Mouse (Mus musculus) thymus, postnatal 10 days (tissue): Measurements from ENCODE around the gene Itgb5.

Experiments
- DNase-seq, 2 experiments: peaks; one replicate each; pipeline ENCODE4 v3.0.0; 2021; ENCODE audit warnings: low spot score in 2 of 2

Itgb5 gene

DNA sequence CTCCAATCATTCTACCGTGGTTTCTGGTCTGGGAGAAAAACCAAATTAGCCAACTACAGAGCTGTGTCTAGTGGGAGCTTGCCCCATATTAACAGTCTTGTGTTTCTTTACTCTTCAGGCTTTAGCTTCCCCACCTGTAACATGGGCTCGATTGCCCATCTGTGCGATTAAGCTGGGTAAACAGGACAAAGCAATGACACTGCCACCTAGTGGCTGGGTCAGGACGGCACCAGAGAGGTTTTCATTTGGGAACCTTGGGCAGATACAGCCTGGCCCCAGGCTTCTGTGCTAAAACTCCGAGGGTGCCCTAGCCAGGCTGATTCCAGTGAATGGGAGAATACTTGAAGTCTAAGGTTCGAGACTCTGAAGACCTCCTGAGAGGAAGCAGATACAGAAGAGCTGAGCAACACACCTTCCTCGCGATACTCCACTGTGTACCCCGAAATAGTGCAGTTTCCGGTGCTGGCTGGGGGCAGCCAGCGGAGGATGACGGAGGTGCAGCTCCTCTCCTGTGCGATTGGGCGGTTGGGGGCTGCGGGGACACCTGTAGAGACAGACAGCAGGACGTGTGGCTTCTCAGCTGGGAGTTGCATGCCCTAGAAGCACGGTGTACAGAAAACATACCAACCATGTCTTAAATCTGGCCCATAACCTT is 159.0 kb downstream of the Itgb5 start:
- DNase-seq = peak; percentile 25 to 68

DNA sequence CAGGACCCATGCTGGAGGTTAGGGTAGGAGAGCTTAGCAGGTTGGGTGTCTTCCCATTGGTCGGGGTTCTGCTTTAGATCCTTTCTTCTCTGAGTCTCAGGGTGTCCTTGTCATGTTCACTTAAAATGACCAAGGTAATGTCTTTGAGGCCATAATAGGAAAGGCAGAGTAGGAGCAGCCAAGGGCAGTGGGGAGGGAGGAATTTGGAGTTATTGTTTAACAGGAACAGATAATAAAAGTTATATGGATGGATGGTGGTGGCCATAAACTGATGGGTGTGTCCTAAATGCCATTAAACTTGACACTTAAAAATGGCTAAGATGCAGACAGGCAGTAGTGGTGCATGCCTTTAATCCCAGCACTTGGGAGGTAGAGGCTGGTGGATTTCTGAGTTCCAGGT is 159.6 kb downstream of the Itgb5 start:
- DNase-seq = no peak

DNA sequence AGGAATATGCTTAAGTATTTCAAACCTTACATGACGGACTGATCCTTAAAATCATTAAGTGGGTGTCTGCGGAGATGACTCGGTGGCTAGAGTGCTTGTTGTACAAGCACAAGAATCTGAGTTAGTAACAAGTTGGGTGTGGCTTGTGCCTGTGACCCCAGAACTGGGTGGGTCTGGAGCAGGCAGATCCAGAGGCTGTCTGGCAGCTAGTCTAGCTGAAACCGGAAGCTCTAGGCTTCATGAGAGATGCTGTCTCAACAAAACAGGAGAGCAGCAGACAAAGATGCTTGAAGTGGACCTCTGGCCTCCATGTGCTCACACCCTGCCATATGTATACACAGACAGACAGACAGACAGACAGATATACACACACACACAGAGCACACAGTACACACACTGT is 161.2 kb downstream of the Itgb5 start:
- no peak for DNase-seq

DNA sequence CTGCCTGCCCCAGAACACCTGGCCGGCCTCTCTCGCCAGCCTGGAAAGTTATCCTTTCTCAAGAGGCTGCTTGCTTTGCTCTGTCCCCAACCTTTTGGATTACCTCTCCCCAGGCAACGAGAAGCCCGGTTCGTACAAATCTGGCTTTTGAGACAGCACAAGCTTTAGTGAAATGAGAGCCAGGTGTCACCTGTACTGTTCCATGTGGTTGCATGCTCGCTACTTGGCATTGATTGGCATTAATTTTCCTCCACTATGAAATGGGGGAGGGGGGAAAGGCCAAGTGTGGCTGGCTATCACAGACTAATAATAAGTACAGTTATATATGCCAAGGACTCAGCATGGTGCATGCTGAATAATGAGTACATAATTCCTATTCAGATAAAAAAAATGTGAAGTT is 164.9 kb downstream of the Itgb5 start:
- no peak for DNase-seq

DNA sequence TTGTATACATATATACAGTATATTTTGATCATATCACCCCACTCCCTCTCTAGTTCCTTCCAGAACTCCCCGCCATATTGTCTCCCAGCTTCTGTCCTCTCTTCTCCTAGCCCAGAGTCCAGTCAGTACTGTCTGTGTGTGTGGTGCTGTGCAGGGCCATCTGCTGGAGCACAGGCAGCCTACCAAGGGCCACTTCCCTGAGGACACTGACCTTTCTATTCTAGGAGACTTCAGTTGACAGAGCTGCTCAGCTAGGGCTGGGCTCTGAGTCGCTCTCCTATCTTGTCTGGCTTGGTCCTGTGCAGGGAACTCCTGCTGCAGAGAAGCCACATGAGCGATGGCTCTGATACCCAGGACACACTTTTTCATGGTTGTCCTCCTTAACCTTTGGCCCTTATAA is 166.0 kb downstream of the Itgb5 start:
- DNase-seq = no peak

DNA sequence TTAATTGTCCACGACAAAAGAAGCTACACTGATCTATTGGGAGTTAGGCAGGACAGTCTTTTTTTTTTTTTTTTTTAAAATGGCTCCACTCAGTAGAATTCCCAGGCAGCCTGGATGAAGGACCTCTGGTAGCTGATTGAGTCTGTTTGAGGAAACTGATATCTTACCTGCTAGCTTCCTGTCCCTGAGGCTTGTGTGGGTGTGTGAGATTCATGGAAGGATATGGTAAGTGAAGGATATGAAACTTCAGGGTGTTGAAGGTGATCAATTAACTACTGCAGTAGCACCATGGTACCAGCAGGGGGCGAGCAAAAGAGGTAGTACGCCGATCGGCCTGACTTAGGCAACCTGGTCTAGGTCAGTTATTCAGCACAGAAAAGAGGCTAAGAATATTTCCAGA is 166.6 kb downstream of the Itgb5 start:
- peak; percentile 26 to 74 for DNase-seq

DNA sequence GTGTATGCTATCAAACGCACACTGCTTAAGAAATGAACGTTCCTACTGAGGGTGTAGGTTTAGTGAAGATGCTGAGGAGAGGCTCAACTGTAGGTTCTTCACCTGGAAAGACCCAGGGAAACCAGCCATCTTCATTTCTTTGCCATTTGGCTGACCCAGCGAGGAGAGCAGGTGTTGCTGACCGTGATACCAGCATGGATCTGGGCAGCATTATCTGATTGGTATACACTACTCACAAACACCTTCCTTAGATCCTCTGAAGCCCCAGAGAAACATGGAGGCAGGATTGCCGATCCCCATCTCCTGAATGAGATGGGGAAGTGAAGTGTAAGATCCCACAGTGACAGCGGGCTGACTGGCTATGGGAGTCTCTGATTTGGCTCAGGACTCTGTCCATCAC is 168.5 kb downstream of the Itgb5 start:
- no peak for DNase-seq
